Mouse (Mus musculus): Measurements from ENCODE around the gene Tpx2.

Tpx2 gene

GRCm38 (mm10) chr2:152944013-152944412, 96.2 kb downstream of the Tpx2 start:
- DNase-seq (ENCODE audit: low spot score in 2 of 2) = no peak
